Mouse (Mus musculus) heart, postnatal 4 days (tissue): ENCODE results near the gene Prr5. TPM values are rescaled to one million over a fixed set of nuclear protein-coding genes. Genes with fewer than 3 reads are reported as not detected.

Source experiments
- DNase-seq: peaks from one replicate; pipeline ENCODE4 v3.0.0; 2021
- total RNA-seq, 2 experiments: library from RNA; stranded (reverse); gene quantifications; 2 replicates each; pipeline ENCODE4 v1.2.3; 2021

The Prr5 gene
- total RNA-seq, 2 experiments from 2014 or later: 11.6 to 12.3 TPM

GRCm38 (mm10) chr15:84657384-84658064 lies 11.9 kb upstream of the Prr5 start:
- no peak for DNase-seq

- no peak for DNase-seq
Observed at GRCm38 (mm10) chr15:84658655-84659054, 10.8 kb upstream of the Prr5 start.

GRCm38 (mm10) chr15:84659856-84660255 lies 9.6 kb upstream of the Prr5 start:
- no peak for DNase-seq

GRCm38 (mm10) chr15:84661274-84661673 lies 8.1 kb upstream of the Prr5 start:
- no peak for DNase-seq

GRCm38 (mm10) chr15:84662952-84663684 lies 6.3 kb upstream of the Prr5 start:
- peak; percentile 82 for DNase-seq

- DNase-seq: no peak
Observed at GRCm38 (mm10) chr15:84663685-84664060, 5.7 kb upstream of the Prr5 start.

- DNase-seq: no peak
Observed at GRCm38 (mm10) chr15:84664542-84665460, 4.6 kb upstream of the Prr5 start.

GRCm38 (mm10) chr15:84665662-84666061 lies 3.8 kb upstream of the Prr5 start:
- no peak for DNase-seq

- DNase-seq: no peak
Observed at GRCm38 (mm10) chr15:84666065-84666464, 3.4 kb upstream of the Prr5 start.

GRCm38 (mm10) chr15:84667601-84668000 lies 1.8 kb upstream of the Prr5 start:
- DNase-seq: no peak

- DNase-seq: no peak
Observed at GRCm38 (mm10) chr15:84669771-84670656, 594 bp downstream of the Prr5 start.

GRCm38 (mm10) chr15:84670657-84671055 lies 1.2 kb downstream of the Prr5 start:
- DNase-seq: no peak

- peak; percentile 73 for DNase-seq
Observed at GRCm38 (mm10) chr15:84671401-84672307, 2.2 kb downstream of the Prr5 start.

- no peak for DNase-seq
Observed at GRCm38 (mm10) chr15:84672308-84672615, 2.8 kb downstream of the Prr5 start.

- DNase-seq: no peak
Observed at GRCm38 (mm10) chr15:84672616-84673015, 3.2 kb downstream of the Prr5 start.

GRCm38 (mm10) chr15:84674329-84675067 lies 5.1 kb downstream of the Prr5 start:
- no peak for DNase-seq

GRCm38 (mm10) chr15:84675317-84675716 lies 5.9 kb downstream of the Prr5 start:
- DNase-seq: no peak

- DNase-seq: no peak
Observed at GRCm38 (mm10) chr15:84677943-84678342, 8.5 kb downstream of the Prr5 start.

- DNase-seq: no peak
Observed at GRCm38 (mm10) chr15:84679090-84679489, 9.7 kb downstream of the Prr5 start.

- DNase-seq: no peak
Observed at GRCm38 (mm10) chr15:84679794-84680193, 10.4 kb downstream of the Prr5 start.
